Mouse (Mus musculus) olfactory bulb, adult 2 months (tissue): ENCODE measurements at regions not wholly inside any gene's neighbourhood (a gene's known extent, or its start where the extent isn't known, plus 50 kb on each side); places are given as distances from the start of the nearest gene placed in this dataset.

Experiments
- H3K27ac ChIP-seq: fragments of 200-500 bp; 2 replicates; pipeline ENCODE4 v1.5.1; 2012; ENCODE audit warnings: low read depth, low read length; ENCODE audit not compliant: insufficient read depth
- H3K4me1 ChIP-seq: fragments of 200-500 bp; 2 replicates; pipeline ENCODE4 v1.6.1; 2012; ENCODE audit warnings: low read length; ENCODE audit not compliant: control insufficient read depth, insufficient read depth
- H3K4me3 ChIP-seq: fragments of 200-500 bp; 2 replicates; pipeline ENCODE4 v1.5.1; 2012; ENCODE audit warnings: mild to moderate bottlenecking, low read depth, low read length, moderate library complexity; ENCODE audit not compliant: insufficient read depth
- CTCF ChIP-seq: fragments of 200-500 bp; IDR thresholded peaks from 2 replicates; pipeline ENCODE4 v1.5.1; 2012; ENCODE audit warnings: low read depth, mild to moderate bottlenecking, low read length, moderate library complexity; ENCODE audit not compliant: insufficient read depth
- POLR2A ChIP-seq: fragments of 200-500 bp; IDR thresholded peaks from 2 replicates; pipeline ENCODE4 v1.6.1; 2012; ENCODE audit warnings: mild to moderate bottlenecking, low read depth, low read length, moderate library complexity; ENCODE audit not compliant: insufficient read depth
- WGBS: fragments of 180-500 bp; shearing (Covaris S2); methylation state at CpG from one replicate; pipeline ENCODE4 v1.1.7; 2018; 5-methylcytosine and 5-hydroxymethylcytosine counted together

- Histone ChIP-seq H3K4me3 (no peak overlapping the region), H3K4me1 (0 out of 2 replicates have a peak, but pooled peaks cover 3% of the 10 kb centered on the region), H3K27ac (no peak overlapping the region)
- TF ChIP-seq CTCF (no peak), POLR2A (no peak)
- WGBS: 97% methylated on average over 14 of the region's 14 CpGs
Observed at GRCm38 (mm10) chr1:88907766-88908463, 162.3 kb upstream of the Sh3bp4 start.

DNA sequence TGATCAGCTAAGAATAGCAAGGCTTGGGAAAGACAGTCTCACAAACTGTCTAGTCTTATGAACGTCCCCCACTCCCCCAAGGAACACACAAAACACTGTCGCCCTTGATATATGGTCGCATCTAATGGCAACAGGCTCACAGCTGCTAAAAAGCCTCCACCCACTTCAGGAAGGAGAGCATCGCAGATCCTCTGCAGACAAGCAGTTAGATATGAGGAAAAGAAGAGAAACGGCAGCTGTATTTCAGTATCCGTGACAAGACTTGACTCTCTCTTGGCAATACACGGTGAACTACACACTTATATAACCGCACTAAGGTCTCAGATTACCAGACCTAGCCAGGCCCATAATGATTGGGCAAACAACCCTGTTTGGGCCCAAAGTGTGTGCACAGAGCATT lies 161.5 kb upstream of the Sh3bp4 start:
- Histone ChIP-seq H3K4me1 (0 out of 2 replicates have a peak, but pooled peaks cover 3% of the 10 kb centered on the region), H3K27ac (no peak overlapping the region), H3K4me3 (no peak overlapping the region)
- no peak for TF ChIP-seq POLR2A
- TF ChIP-seq CTCF: no peak
- 54% methylated on average over 8 of the region's 8 CpGs for WGBS

- H3K27ac ChIP-seq: no peak overlapping the region
- 0 out of 2 replicates have a peak, but pooled peaks cover 3% of the 10 kb centered on the region for H3K4me1 ChIP-seq
- no peak overlapping the region for H3K4me3 ChIP-seq
- no peak for TF ChIP-seq POLR2A
- TF ChIP-seq CTCF: no peak
- WGBS: 89% methylated on average over 4 of the region's 4 CpGs
Observed at GRCm38 (mm10) chr1:88909314-88909713, 160.9 kb upstream of the Sh3bp4 start.

- WGBS: 36% methylated on average over 6 of the region's 6 CpGs
- TF ChIP-seq CTCF: no peak
- no peak for TF ChIP-seq POLR2A
- Histone ChIP-seq H3K4me3 (no peak overlapping the region), H3K4me1 (0 out of 2 replicates have a peak, but pooled peaks cover 3% of the 10 kb centered on the region), H3K27ac (no peak overlapping the region)
Observed at GRCm38 (mm10) chr1:88909864-88910573, 160.2 kb upstream of the Sh3bp4 start.

DNA sequence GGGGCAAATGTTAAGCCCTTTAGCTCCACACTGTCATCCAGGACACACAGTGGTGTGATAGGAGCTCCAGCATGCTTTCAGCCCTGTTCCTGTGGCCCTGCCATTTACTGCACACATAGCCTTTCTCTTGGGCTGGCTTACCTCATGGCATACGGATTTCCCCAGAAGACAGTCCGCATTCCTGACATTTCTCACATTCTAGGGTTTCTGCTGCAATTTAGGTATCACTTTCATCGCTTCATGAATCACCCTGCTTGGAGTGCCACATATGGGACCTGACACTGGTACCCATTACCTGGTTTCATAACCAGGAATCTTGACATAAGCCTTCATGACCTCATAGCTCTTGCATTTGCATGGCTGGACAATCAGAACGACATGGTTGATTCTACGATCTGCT lies 158.5 kb upstream of the Sh3bp4 start:
- 93% methylated on average over 5 of the region's 5 CpGs for WGBS
- peaks cover 6% of the 10 kb centered on the region for H3K4me1 ChIP-seq
- H3K27ac ChIP-seq: no peak overlapping the region
- no peak for TF ChIP-seq CTCF
- no peak for TF ChIP-seq POLR2A
- H3K4me3 ChIP-seq: no peak overlapping the region

DNA sequence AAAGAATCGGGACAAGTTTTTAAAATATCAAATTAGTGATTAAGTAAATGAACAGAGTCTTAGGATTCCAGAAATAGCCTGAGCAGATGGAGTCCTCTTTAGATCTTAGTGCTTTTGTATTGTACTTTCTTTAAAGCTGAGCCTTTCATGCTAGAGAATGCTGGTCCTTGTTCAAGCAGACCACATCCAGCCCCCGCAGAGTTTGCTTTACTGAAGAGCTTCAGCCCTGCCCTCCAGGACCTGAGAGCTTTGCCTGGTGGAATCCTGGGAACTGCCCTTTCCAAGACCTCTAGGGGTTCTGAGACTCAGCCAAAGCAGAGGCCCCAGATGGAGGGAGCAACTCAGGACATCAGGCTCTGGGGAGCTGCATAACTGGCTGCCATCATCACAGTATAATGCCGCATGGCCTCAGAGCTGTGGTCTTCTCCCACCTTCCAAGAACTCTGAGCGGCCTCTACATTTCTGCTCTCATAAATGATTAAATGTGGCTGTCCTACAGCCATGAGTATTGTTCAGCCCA lies 153.6 kb upstream of the Sh3bp4 start:
- TF ChIP-seq POLR2A: no peak
- TF ChIP-seq CTCF: no peak
- H3K4me1 ChIP-seq: peaks cover 4% of the 10 kb centered on the region
- WGBS: 52% methylated on average over 4 of the region's 4 CpGs
- no peak overlapping the region for H3K4me3 ChIP-seq
- 0 out of 2 replicates have a peak overlapping the region, but pooled peaks have one; percentile 60 for H3K27ac ChIP-seq

DNA sequence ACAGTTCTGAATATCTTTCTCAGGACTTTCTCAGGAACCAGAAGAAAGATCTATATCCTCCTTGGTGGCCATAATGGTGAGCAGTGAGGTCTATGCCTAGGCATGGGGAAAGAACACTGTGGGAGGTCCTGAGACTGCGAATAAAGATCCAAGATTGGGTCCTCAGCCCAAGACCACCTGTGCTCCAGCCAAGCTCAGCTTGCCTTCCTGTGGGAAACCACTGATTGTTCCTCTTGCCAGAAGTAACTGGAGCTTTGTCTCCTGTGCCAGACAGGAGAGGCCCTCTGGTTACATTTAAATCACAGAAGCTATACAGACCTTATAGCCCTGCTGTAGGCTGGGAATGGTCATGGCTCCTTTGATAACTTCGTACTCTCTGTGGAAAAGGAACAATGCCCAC lies 148.8 kb upstream of the Sh3bp4 start:
- TF ChIP-seq POLR2A (no peak), CTCF (no peak)
- Histone ChIP-seq H3K4me3 (no peak overlapping the region), H3K4me1 (peaks cover 15% of the 10 kb centered on the region), H3K27ac (no peak overlapping the region)
- WGBS: 82% methylated on average over 2 of the region's 2 CpGs

GRCm38 (mm10) chr1:88923791-88924581 lies 146.2 kb upstream of the Sh3bp4 start:
- Histone ChIP-seq H3K4me3 (no peak overlapping the region), H3K27ac (0 out of 2 replicates have a peak overlapping the region, but pooled peaks have one; percentile 36), H3K4me1 (peaks cover 19% of the 10 kb centered on the region)
- no peak for TF ChIP-seq CTCF
- no peak for TF ChIP-seq POLR2A
- WGBS: 44% methylated on average over 7 of the region's 7 CpGs

GRCm38 (mm10) chr1:88935191-88935590 lies 135.0 kb upstream of the Sh3bp4 start:
- peaks cover 6% of the 10 kb centered on the region; the same call in 1 of the 2 replicates for H3K4me1 ChIP-seq
- H3K27ac ChIP-seq: no peak overlapping the region
- TF ChIP-seq CTCF: no peak
- no peak for TF ChIP-seq POLR2A
- 79% methylated on average over 1 of the region's 1 CpGs for WGBS
- H3K4me3 ChIP-seq: no peak overlapping the region
